Mouse (Mus musculus): ENCODE results near the gene Clec3b. TPM values are rescaled to one million over a fixed set of nuclear protein-coding genes. Genes with fewer than 3 reads are reported as not detected.

Gene Clec3b
- total RNA-seq (2021) = 1 to 10 TPM; 4.1 to 6.7 TPM
- long read RNA-seq, experiment 1 = 0 reads
- long read RNA-seq, experiment 2, partial matches to known transcripts = 0 of 4 reads
- long read RNA-seq, experiment 2, other reads (novel, unspliced or antisense) = 4 of 4 reads

- DNase-seq (ENCODE audit: low spot score in 2 of 2) = peak; percentile 37 to 71
These were observed at the start of gene Clec3b for GRCm38 (mm10) chr9:123150241-123151020. Clec3b (plus strand) TSS chr9:123150946.

- DNase-seq (ENCODE audit: low spot score in 2 of 2) = no peak
These were observed 47.3 kb upstream of the Clec3b start for GRCm38 (mm10) chr9:123103425-123103824.

GRCm38 (mm10) chr9:123104362-123104761, 46.4 kb upstream of the Clec3b start:
- no peak for DNase-seq (ENCODE audit: low spot score in 2 of 2)

- DNase-seq (ENCODE audit: low spot score in 2 of 2) = no peak
These were observed 43.6 kb upstream of the Clec3b start for GRCm38 (mm10) chr9:123107186-123107585.

- no peak for DNase-seq (ENCODE audit: low spot score in 2 of 2)
These were observed 41.6 kb upstream of the Clec3b start for GRCm38 (mm10) chr9:123109188-123109587.

GRCm38 (mm10) chr9:123111751-123112221, 39.0 kb upstream of the Clec3b start:
- no peak for DNase-seq (ENCODE audit: low spot score in 2 of 2)

GRCm38 (mm10) chr9:123112805-123113521, 37.8 kb upstream of the Clec3b start, which contains the start of the genes Zdhhc3 and Exosc7:
Zdhhc3 (minus strand) TSS chr9:123113205.
Exosc7 (plus strand) TSS chr9:123113215.
- DNase-seq (ENCODE audit: low spot score in 2 of 2) = peak; percentile 88 to 89

- DNase-seq (ENCODE audit: low spot score in 2 of 2) = no peak
These were observed 36.8 kb upstream of the Clec3b start for GRCm38 (mm10) chr9:123113931-123114330.

- DNase-seq (ENCODE audit: low spot score in 2 of 2) = no peak
These were observed 35.2 kb upstream of the Clec3b start for GRCm38 (mm10) chr9:123115566-123115965.

GRCm38 (mm10) chr9:123123017-123123416, 27.7 kb upstream of the Clec3b start:
- peak in 1 of 2 experiments; percentile 18 for DNase-seq (ENCODE audit: low spot score in 2 of 2)

- DNase-seq (ENCODE audit: low spot score in 2 of 2) = peak in 1 of 2 experiments; percentile 27
These were observed 27.0 kb upstream of the Clec3b start for GRCm38 (mm10) chr9:123123571-123124412.

GRCm38 (mm10) chr9:123124413-123124981, 26.2 kb upstream of the Clec3b start:
- no peak for DNase-seq (ENCODE audit: low spot score in 2 of 2)

- no peak for DNase-seq (ENCODE audit: low spot score in 2 of 2)
These were observed 23.1 kb upstream of the Clec3b start for GRCm38 (mm10) chr9:123127663-123128062.

- DNase-seq (ENCODE audit: low spot score in 2 of 2) = no peak
These were observed 17.8 kb upstream of the Clec3b start for GRCm38 (mm10) chr9:123132994-123133393.

GRCm38 (mm10) chr9:123136953-123137682, 13.6 kb upstream of the Clec3b start:
- DNase-seq (ENCODE audit: low spot score in 2 of 2) = no peak

- DNase-seq (ENCODE audit: low spot score in 2 of 2) = no peak
These were observed 11.8 kb upstream of the Clec3b start for GRCm38 (mm10) chr9:123138891-123139474.

- DNase-seq (ENCODE audit: low spot score in 2 of 2) = no peak
These were observed 10.7 kb upstream of the Clec3b start for GRCm38 (mm10) chr9:123139887-123140614.

GRCm38 (mm10) chr9:123148430-123148829, 2.3 kb upstream of the Clec3b start:
- no peak for DNase-seq (ENCODE audit: low spot score in 2 of 2)

GRCm38 (mm10) chr9:123151561-123151960, 815 bp downstream of the Clec3b start:
- DNase-seq (ENCODE audit: low spot score in 2 of 2) = no peak
